Mouse (Mus musculus) adrenal gland, adult 8-10 months (tissue): ENCODE results near the gene Numbl. TPM values are rescaled to one million over a fixed set of nuclear protein-coding genes. Genes with fewer than 3 reads are reported as not detected.

ENCODE experiments used
- DNase-seq: peaks from one replicate; pipeline ENCODE4 v3.0.0; 2022
- total RNA-seq, 4 experiments: library from RNA; stranded (reverse); gene quantifications; 2 replicates each; pipeline ENCODE4 v1.2.4; 2022

Gene Numbl
- total RNA-seq, 4 experiments from 2014 or later: 8.9 to 16.2 (median 14.1) TPM

DNA sequence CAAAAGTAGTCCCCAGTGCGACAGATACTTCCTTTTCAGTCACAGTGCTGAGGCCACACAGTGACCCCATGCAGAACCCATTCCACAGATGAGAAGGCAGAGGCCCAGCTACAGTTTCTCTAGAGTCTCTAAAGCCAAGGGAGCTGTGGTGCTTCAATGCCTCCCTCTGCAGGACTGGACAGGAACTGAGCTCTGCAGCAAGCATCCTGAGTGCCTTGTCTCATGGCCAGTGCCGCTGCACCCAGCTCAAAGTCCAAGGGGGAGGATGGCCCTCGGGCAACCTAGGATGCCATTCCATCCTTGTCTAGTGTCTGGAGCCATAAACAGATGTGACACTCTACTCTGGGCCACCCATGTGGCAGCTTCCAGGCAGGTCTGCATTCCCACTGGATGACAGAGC is 2.5 kb upstream of the Numbl start:
- no peak for DNase-seq

GRCm38 (mm10) chr7:27257046-27257851 is 984 bp upstream of the Numbl start:
- DNase-seq: peak; percentile 44

- DNase-seq: no peak
Measured at GRCm38 (mm10) chr7:27257852-27258204, 405 bp upstream of the Numbl start.

DNA sequence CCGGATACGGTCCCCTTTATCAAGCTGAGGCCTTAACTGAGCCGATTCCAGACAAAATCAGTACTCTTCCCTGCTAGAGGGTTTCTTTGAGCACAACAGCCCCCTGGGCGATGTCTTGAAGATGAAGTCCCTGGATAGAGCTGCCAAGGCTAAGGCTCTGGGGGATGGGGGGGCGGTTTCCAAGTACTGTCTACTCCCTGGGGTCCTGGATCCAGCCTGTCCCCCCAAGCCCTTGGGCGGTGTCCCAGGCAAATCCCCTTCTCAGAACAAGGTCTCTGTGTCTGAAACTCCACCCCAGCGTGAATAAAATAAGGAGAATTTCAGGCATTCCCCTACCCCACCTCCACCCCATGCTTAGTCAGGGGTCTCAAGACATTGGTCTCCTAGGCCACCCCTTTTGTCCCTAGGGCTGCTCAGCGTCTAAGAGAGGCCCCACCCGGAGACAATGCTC is 1.1 kb downstream of the Numbl start:
- DNase-seq: no peak

DNA sequence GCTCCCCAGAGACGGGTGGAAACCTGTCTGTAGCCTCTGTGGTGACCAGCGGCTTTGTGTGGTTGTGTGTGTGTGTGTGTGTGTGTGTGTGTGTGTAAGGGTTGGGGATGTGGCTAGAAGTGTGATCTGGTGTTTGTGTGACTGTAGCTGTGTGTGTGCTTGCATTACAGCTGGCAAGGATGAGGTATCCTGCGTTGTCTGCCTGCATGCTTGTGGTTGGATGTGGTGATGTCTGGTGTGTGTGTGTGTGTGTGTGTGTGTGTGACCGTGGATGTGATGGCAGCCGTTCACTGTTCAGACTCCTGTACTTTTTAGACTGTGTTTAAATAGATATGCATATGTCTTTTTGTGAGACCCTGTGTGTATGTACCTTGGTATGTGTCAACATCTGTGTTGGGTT is 1.5 kb downstream of the Numbl start:
- no peak for DNase-seq

DNA sequence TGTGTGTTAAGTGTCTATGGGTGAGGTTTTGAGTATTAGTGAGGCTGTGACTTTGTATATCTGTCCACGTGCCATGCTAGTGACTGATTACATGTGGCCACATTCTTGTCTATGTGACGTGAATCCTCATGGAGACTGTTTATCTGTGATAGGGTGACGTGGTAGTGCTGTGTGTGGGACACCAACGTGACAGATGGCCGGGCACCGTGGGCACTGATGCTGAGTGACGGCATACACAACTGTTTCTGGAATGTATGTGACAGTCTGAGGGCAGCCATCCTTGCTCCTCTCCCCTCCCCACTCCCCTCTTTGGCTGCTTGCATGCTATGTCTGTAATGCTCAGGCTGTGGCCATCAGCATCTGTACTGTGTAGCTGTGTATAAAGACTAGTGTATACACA is 2.6 kb downstream of the Numbl start:
- DNase-seq: no peak

DNA sequence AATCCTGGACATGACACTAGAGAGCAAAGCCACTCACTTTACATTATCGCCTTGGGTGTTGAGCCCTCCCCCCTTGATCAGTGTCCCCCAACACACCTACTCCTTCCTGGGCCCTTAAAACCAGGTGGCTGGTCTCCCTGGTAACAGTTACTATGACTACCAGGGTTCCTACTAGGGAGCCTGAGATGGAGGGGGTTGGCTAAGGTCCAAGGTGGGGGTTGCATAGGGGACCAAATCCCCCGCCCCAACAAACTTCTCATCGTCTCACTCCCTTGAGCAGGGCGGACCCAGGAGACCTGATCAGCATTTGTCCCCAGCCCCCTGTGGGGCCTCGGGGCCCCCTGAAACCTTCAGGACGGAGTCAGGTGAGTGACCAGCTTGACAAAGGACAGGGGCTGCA is 3.7 kb downstream of the Numbl start:
- no peak for DNase-seq

DNA sequence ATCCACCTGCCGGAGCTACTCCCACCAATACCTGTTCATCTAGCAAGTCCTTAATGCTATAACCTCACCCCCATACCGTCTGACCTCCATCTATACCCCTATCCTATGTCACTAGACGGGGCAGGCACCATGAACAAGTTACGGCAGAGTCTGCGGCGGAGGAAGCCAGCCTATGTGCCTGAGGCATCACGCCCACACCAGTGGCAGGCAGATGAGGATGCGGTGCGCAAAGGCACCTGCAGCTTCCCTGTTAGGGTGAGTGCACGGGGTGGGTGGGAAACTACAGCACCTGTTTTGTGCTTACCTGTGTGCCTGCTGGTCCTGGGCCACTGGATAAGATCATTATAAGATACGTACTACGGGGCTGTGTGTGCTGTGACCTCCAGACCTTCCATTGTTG is 6.5 kb downstream of the Numbl start:
- DNase-seq: no peak

DNA sequence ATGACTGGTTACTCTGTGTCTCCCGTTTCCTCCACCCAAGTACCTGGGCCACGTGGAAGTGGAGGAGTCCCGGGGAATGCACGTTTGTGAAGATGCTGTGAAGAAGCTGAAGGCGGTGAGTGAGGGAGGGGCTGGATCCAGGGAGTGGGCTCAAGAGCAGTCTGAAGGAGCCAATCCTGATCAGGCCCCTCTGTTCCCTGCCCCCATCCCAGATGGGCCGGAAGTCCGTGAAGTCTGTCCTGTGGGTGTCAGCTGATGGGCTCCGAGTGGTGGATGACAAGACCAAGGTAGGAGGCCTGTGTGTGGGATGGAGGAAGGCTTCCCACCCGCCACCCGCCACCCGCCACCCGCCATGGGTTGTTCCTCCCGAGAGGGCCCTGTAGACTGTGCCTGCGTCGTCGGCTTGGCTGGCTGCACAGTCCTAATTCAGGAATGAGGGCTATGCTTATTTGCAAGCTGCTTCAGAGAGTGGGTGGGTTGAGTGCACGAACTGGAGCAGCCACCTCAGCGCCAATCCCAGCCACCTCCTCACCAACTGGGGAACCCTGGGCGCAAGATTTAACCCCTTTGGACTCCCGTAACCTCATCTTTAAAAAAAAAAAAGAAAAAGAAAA is 8.4 kb downstream of the Numbl start:
- DNase-seq: no peak

DNA sequence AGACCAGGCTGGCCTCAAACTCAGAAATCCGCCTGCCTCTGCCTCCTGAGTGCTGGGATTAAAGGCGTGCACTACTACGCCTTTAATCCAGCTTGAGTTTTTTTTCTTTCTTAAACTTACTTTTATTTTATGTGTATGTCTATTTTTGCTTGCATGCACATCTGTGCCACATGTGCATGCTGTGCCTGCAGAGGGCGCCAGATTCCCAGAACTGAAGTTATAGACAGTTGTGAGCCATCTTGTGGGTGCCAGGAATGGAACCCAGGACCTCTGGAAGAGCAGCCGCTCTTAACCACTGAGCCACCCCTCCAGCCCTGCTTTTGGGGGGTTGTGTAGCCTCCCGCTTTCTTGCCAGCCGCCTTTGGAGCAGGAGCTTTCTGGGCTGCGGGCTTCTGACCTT is 13.2 kb downstream of the Numbl start:
- DNase-seq: no peak

DNA sequence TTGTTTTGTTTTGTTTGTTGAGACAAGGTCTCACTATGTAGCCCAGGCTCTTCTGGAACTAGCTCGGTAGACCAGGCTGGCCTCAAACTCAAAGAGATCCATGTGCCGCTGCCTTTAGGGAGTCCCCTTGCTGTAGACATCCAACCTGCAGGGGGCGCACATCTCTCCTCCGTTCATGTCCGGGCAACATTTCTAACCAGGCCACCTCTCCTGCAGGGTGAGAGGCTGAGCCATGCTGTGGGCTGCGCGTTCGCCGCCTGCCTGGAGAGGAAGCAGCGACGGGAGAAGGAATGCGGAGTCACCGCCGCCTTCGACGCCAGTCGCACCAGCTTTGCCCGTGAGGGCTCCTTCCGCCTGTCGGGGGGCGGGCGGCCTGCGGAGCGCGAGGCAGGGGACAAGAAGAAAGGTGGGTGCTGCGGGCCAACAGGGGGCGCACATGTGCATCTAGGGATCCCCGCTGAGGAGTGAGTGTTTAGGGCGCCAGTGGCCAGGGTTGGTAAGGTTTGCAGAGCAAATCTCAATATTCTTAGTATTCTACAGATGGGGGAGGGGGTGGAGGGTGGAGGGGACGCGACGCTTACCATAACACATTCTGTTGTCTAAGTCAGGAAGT is 15.6 kb downstream of the Numbl start:
- DNase-seq: no peak

DNA sequence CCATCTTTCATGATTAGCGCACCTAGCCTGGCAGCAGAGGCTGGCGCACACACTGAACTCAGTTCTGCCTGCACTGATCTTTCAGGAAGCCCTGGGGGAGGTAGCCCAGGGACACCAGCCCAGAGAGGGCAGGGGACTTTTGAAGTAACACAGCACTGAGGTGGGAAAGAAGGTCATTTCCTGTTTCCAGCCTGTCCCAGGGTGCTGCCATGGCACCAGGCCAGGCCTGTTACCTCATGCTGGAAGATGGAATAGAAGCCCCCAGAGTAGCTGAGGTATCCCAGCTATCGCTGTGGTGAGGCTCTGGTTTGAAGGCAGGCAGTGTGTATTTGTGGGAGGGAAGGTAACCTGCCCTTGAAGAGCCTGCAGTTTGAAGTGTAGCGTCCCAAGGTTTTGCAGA is 16.7 kb downstream of the Numbl start:
- no peak for DNase-seq

DNA sequence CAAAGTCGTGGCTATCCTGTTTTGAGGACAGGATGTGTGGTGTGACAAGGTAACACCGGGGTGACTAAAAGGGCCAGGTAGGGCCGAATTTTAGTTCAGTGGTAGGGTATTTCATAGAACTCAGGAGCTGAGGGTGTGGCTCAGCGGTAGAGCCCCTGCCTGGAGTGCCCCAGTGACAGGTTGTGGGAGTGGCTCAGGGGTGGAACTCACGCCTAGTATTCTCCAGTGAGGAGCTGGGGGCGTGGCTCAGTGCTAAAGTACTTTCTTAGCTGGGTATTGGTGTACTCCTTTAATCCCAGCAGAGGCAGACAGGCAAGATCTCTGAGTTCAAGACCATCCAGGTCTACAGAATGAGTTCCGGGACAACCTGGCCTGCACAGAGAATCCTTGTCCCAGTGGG is 17.8 kb downstream of the Numbl start:
- no peak for DNase-seq

DNA sequence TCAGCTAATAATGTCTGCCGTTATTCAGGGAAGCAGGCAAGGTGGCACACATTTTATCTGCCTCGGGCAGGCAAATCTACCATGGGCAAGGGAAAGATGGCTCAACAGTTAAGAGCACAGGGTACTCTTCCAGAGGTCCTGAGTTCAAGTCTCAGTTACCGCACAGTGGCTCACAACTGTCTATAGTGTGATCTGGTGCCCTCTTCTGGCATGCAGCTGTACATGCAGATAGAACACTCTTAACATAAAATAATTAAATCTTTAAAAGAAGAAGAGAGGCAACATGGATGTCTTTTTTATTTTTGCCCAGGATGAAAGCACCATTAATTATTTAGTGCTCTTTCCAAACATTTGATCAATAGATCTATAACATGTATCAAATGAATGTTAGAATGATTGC is 19.0 kb downstream of the Numbl start:
- DNase-seq: no peak

DNA sequence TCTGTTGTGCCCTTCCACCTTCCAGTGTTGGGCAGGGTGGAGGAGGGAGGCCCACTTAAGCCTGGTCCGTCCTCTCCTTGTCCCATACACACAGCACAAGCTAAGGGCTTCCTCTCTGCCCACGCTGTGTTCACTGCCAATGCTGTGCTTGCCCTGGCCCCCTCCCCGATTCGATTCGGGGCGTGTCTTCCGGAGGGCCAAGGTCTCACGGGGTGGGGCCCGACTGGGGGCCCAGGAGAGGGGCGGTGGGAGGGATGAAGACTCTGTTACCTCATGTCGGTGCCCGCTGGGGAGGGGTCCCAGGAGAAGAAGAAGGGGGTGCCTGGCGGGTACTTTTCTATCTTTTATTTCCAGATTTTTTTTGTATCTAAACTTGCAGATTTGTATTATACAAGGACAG is 23.5 kb downstream of the Numbl start:
- DNase-seq: no peak

GRCm38 (mm10) chr7:27282225-27282624 is 24.0 kb downstream of the Numbl start:
- DNase-seq: no peak

- no peak for DNase-seq
Measured at GRCm38 (mm10) chr7:27284865-27285697, 26.8 kb downstream of the Numbl start.

- DNase-seq: peak; percentile 36
Measured at GRCm38 (mm10) chr7:27285698-27286066, 27.4 kb downstream of the Numbl start.

GRCm38 (mm10) chr7:27288732-27289131 is 30.5 kb downstream of the Numbl start:
- no peak for DNase-seq

GRCm38 (mm10) chr7:27290555-27290954 is 32.3 kb downstream of the Numbl start:
- no peak for DNase-seq

- DNase-seq: no peak
Measured at GRCm38 (mm10) chr7:27291795-27292466, 33.7 kb downstream of the Numbl start.

- no peak for DNase-seq
Measured at GRCm38 (mm10) chr7:27295956-27296355, 37.7 kb downstream of the Numbl start.
